Mouse (Mus musculus): ENCODE results near the gene Ypel4.

GRCm38 (mm10) chr2:84757026-84757682 is 23.3 kb downstream of the Ypel4 start:
- no peak for TF ChIP-seq POLR2A (IDR thresholded peaks at IDR 0.05; ENCODE audit: control insufficient read depth, low read depth, low read length)
- no peak for TF ChIP-seq CTCF (IDR thresholded peaks at IDR 0.05; ENCODE audit: control insufficient read depth, insufficient read depth, insufficient replicate concordance, low read depth, low read length)

Measured in testis, adult 2 months (tissue).